Mouse (Mus musculus): ENCODE data around the gene Appl2. TPM values are rescaled to one million over a fixed set of nuclear protein-coding genes. Genes with fewer than 3 reads are reported as not detected.

The Appl2 gene
- polyA plus RNA-seq, 1 experiment, result 36.8 TPM

DNA sequence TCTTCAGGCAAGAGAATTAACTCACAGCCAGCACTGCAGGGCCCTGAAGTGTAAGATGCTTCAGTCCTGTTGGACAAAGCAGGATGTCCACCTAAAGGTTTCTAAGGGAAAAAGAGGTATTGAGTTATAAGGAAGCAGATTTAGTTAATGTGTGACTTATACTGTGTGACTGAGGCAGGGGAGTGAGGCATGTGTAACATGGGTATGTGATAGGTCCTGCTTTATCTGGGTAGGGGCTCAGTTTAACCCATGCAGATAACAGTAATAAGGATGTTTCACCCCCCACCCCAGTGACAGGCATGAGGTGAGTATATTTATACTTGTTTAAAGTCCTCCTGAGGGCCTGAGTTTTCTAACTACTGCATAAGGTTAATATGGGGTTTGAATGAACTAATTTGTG, 85.5 kb downstream of the Appl2 start:
- DNase-seq (ENCODE audit: low read depth), result no peak
- TF ChIP-seq POLR2A (IDR thresholded peaks at IDR 0.05; ENCODE audit: borderline replicate concordance, extremely low read depth, insufficient read depth, insufficient read length, poor library complexity, severe bottlenecking), result no peak
- no peak for TF ChIP-seq CTCF (IDR thresholded peaks at IDR 0.05; ENCODE audit: borderline replicate concordance, extremely low read depth, insufficient read depth, insufficient read length)

Other genes starting within 250 kb of the Appl2 start
- gene Aldh1l2, start 114.6 kb downstream of the Appl2 start, polyA plus RNA-seq (2012; rRNA removed), result 21.6 and 24.4 TPM in 2 replicates
- gene Washc4, start 105.0 kb downstream of the Appl2 start, polyA plus RNA-seq (2012; rRNA removed), result 12.7 and 16.3 TPM in 2 replicates
- 32.4 and 32.6 TPM in 2 replicates for gene 1500009L16Rik, start 74.1 kb upstream of the Appl2 start, polyA plus RNA-seq (2012; rRNA removed)